Mouse (Mus musculus) thymus, adult 2 months (tissue): Measurements from ENCODE around the gene Insig2.

Experiments used
- CTCF ChIP-seq: fragments of 200-500 bp; IDR thresholded peaks from 2 replicates; pipeline ENCODE4 v1.5.1; 2012; ENCODE audit warnings: mild to moderate bottlenecking, control low read depth, low read length, moderate library complexity, borderline replicate concordance; ENCODE audit not compliant: control insufficient read depth, poor library complexity, insufficient read depth; ENCODE audit errors: extremely low read depth
- POLR2A ChIP-seq: fragments of 200-500 bp; IDR thresholded peaks from 2 replicates; pipeline ENCODE4 v1.6.1; 2012; ENCODE audit warnings: mild to moderate bottlenecking, low read length, control low read depth, moderate library complexity; ENCODE audit not compliant: control insufficient read depth, poor library complexity, insufficient read depth; ENCODE audit errors: extremely low read depth

GRCm38 (mm10) chr1:121280501-121280900, 51.9 kb downstream of the Insig2 start:
- TF ChIP-seq POLR2A, result no peak
- TF ChIP-seq CTCF, result no peak
